Mouse (Mus musculus): ENCODE measurements around the gene 5730409E04Rik.

The 5730409E04Rik gene

GRCm38 (mm10) chr4:126636330-126636729 is 26.7 kb downstream of the 5730409E04Rik start:
- no peak for DNase-seq (ENCODE audit: low read depth, low spot score)

DNA sequence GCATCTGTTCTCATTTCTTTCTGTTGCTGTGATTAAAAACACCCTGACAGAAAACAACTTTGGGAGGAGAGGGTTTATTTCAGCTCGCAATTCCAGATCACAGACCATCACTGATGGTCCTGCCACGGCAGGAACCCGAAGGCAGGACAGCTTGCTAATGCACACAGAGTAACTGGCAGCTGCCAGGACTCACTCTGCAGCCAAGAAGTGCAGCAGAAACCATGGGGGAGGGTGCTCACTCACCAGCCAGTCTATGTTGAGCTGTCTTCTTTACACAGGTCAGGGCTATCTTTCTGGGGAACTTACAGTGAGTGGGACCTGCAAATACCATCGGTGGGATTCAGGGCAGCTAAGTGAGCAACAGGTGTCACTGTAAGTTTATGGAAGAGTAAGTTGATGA is 27.8 kb downstream of the 5730409E04Rik start:
- DNase-seq (ENCODE audit: low read depth, low spot score), result no peak

DNA sequence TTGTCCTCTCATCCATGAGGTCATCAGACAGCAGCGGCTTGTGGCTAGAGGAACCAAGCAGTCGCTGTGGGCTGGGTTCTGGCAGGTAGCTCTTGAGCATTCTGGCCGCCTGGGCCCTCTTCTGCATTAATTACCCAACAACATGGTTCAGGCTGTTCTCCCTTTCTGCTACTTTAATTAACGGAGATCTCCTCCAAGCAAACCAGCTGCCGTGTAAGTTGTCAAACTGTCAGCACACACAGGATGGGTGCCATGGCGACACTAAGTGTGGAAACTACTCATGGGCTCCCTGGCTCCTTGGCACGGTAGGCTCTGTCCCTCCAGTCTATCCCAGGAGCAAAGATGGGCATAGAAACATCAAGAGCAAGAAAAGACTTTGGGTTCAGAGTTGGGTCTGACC is 29.7 kb downstream of the 5730409E04Rik start:
- DNase-seq (ENCODE audit: low read depth, low spot score), result peak; percentile 45

GRCm38 (mm10) chr4:126641901-126642300 is 32.3 kb downstream of the 5730409E04Rik start:
- DNase-seq (ENCODE audit: low read depth, low spot score), result peak; percentile 82

DNA sequence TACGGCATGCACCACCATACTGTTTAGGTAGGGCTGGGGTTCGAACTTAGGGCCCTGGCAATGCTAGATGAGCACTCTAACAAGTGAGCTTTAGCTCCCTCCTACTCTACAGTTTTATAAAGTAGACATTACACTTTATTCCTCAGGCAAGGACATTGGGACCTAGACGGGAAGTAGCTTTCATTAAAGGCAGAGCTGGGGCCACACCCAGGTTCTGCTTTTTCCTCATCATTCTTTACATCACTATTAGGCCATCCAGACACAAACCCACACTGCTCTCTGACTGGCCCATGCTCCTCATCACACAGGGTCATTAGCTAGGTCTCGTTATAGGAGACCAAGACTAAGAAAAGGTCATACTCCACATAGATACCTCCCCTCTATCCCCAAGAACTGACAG is 34.2 kb downstream of the 5730409E04Rik start:
- no peak for DNase-seq (ENCODE audit: low read depth, low spot score)

DNA sequence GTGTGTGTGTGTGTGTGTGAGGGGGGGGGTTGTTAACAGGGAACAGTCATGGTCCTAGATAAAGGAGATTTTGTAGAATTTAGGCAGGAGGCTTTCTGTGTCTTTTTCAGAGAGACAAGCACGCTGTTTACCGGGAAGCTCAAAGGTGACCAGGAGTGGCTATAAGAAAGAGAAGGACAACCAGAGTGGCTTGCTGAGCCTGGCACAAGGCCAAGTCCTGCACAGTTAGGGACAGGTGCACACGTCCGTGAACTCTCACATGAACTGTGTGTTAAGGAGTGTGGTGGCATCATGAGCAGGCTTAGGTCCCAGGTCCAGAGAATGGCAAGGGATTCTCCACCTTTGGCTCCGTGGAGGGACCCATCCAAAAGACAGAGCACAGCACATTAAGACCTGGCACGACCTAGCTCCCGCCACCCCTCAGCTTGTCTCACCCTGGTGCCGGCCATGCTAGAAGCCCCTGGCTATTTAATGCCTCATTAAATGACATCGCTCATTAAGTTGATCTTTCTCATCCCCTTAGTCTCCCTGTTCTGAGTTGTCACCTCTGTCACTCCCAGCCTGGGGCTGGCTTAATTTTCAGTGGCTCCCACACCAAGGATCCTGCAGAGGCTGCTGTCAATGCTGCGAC is 34.8 kb downstream of the 5730409E04Rik start:
- no peak for DNase-seq (ENCODE audit: low read depth, low spot score)

- DNase-seq (ENCODE audit: low read depth, low spot score), result peak; percentile 31
These were observed 38.6 kb downstream of the 5730409E04Rik start for GRCm38 (mm10) chr4:126647996-126648910.

DNA sequence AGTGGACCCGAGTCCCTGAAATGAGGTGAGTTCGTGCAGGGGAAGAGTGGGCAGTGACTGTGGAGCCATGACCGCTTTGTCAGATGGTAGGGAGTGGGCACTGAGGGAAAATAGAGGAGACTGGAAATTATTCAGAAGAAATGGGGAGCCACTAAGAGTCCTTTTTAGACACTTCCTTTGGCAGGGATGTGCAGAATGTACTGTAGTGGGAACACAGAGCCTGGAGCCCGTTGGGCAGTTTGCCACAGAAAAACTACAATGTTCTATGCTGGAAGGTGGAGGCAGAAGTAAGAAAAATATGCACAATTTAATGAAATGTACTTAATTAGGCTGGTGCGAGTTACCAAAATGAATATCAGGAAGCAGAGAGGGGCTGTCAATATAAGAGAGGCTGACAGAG is 43.5 kb downstream of the 5730409E04Rik start:
- DNase-seq (ENCODE audit: low read depth, low spot score), result peak; percentile 51

- no peak for DNase-seq (ENCODE audit: low read depth, low spot score)
These were observed 45.7 kb downstream of the 5730409E04Rik start for GRCm38 (mm10) chr4:126655356-126655755.

GRCm38 (mm10) chr4:126661249-126661648 is 51.6 kb downstream of the 5730409E04Rik start:
- DNase-seq (ENCODE audit: low read depth, low spot score), result peak; percentile 83
